Mouse (Mus musculus) limb, embryonic 11.5 days (tissue): Measurements from ENCODE around the gene Ntn1. TPM values are rescaled to one million over a fixed set of nuclear protein-coding genes. Genes with fewer than 3 reads are reported as not detected.

ENCODE experiments used
- ATAC-seq: fragments of 200-750 bp; cut with Nextera tagmentation; 2 replicates; pipeline ENCODE4 v1.8.0; 2017; ENCODE audit warnings: low read depth; ENCODE audit not compliant: insufficient number of reproducible peaks, low FRiP score, low TSS enrichment
- DNase-seq: peaks from one replicate; pipeline ENCODE4 v3.0.0-alpha.2; 2015; ENCODE audit warnings: low spot score
- H3K27ac ChIP-seq: fragments of 300-500 bp; sonication (generic); replicated peaks from 2 replicates; pipeline ENCODE4 v1.5.1; 2014; ENCODE audit warnings: low read depth, mild to moderate bottlenecking, low read length
- H3K27me3 ChIP-seq: fragments of 300-500 bp; sonication (generic); 2 replicates; pipeline ENCODE4 v1.6.1; 2014; ENCODE audit warnings: mild to moderate bottlenecking, low read length, mixed read lengths; ENCODE audit not compliant: control insufficient read depth, insufficient read depth
- H3K36me3 ChIP-seq: fragments of 300-500 bp; sonication (generic); 2 replicates; pipeline ENCODE4 v1.6.1; 2014; ENCODE audit warnings: mild to moderate bottlenecking, low read length, moderate library complexity, mixed read lengths; ENCODE audit not compliant: control insufficient read depth, insufficient read depth
- H3K4me1 ChIP-seq: fragments of 300-500 bp; sonication (generic); 2 replicates; pipeline ENCODE4 v1.6.1; 2014; ENCODE audit warnings: low read length, mixed read lengths; ENCODE audit not compliant: control insufficient read depth, insufficient read depth
- H3K4me2 ChIP-seq: fragments of 300-500 bp; sonication (generic); 2 replicates; pipeline ENCODE4 v1.6.1; 2014; ENCODE audit warnings: low read depth, mild to moderate bottlenecking, moderate library complexity; ENCODE audit not compliant: severe bottlenecking
- H3K4me3 ChIP-seq: fragments of 300-500 bp; sonication (generic); 2 replicates; pipeline ENCODE4 v1.5.1; 2014; ENCODE audit warnings: low read depth, low read length
- H3K9ac ChIP-seq: fragments of 300-500 bp; sonication (generic); 2 replicates; pipeline ENCODE4 v1.6.1; 2014; ENCODE audit warnings: mild to moderate bottlenecking, low read length
- H3K9me3 ChIP-seq: fragments of 300-500 bp; sonication (generic); 2 replicates; pipeline ENCODE4 v1.6.1; 2016; ENCODE audit warnings: low read length; ENCODE audit not compliant: control insufficient read depth
- WGBS: fragments of 180-500 bp; shearing (Covaris S2); extraction: QIAGEN DNeasy Blood & Tissue Kit; methylation state at CpG from one replicate; pipeline ENCODE4 v1.1.7; 2014; 5-methylcytosine and 5-hydroxymethylcytosine counted together
- polyA plus RNA-seq: library from polyadenylated mRNA; unstranded; fragments of >200 nt; fragmentation: Nextera tagmentation; extraction: Ambion mirVana; gene quantifications from 2 replicates; pipeline ENCODE4 v1.2.1, GENCODE M21; 2014

The Ntn1 gene
- polyA plus RNA-seq, 1 experiment from 2014 or later: 3.3 TPM

GRCm38 (mm10) chr11:68258498-68258897 lies 142.1 kb downstream of the Ntn1 start:
- 79% methylated on average over 4 of the region's 4 CpGs for WGBS
- Histone ChIP-seq H3K9me3 (no peaks in the 10 kb centered on the region), H3K4me1 (no peaks in the 10 kb centered on the region), H3K4me2 (no peak overlapping the region), H3K9ac (no peak overlapping the region), H3K27ac (no peak overlapping the region), H3K36me3 (no peaks in the 10 kb centered on the region), H3K27me3 (no peaks in the 10 kb centered on the region), H3K4me3 (no peak overlapping the region)
- no peak for DNase-seq
- ATAC-seq: no peak

DNA sequence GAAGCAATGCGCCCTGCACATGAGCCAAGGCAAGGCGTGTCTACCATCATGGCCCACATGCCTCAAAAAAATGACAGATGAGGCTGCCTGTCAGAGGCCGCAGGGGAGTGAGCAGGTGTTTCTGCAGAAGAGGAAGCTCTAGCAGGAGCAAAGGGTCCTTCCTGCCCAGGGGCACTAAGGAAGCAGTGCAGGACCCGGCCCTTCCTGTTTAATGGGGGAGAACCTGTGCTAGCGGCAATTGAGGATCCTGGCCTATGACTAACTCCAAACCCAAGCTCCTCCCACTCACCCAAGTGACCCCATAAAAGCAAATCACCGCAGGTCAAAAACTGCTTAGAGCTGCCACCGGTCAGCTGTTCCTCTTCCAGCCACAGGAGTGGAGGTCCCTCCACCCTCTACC lies 147.1 kb downstream of the Ntn1 start:
- no peaks in the 10 kb centered on the region for H3K36me3 ChIP-seq
- no peak for ATAC-seq
- H3K27me3 ChIP-seq: no peaks in the 10 kb centered on the region
- H3K27ac ChIP-seq: no peak overlapping the region
- no peak overlapping the region for H3K9ac ChIP-seq
- DNase-seq: no peak
- no peaks in the 10 kb centered on the region for H3K4me1 ChIP-seq
- WGBS: 53% methylated on average over 7 of the region's 7 CpGs
- H3K9me3 ChIP-seq: no peaks in the 10 kb centered on the region
- no peak overlapping the region for H3K4me2 ChIP-seq
- H3K4me3 ChIP-seq: no peak overlapping the region

- Histone ChIP-seq H3K4me2 (no peak overlapping the region), H3K4me3 (no peak overlapping the region), H3K27me3 (no peaks in the 10 kb centered on the region), H3K27ac (no peak overlapping the region), H3K9me3 (no peaks in the 10 kb centered on the region), H3K9ac (no peak overlapping the region), H3K4me1 (no peaks in the 10 kb centered on the region), H3K36me3 (no peaks in the 10 kb centered on the region)
- ATAC-seq (no peak), DNase-seq (no peak)
- WGBS: 86% methylated on average over 6 of the region's 6 CpGs
These were observed 150.5 kb downstream of the Ntn1 start for GRCm38 (mm10) chr11:68250106-68250505.

- H3K4me1 ChIP-seq: no peaks in the 10 kb centered on the region
- ATAC-seq (no peak), DNase-seq (no peak)
- H3K9ac ChIP-seq: no peak overlapping the region
- no peak overlapping the region for H3K4me2 ChIP-seq
- WGBS: 62% methylated on average over 6 of the region's 6 CpGs
- H3K4me3 ChIP-seq: no peak overlapping the region
- no peaks in the 10 kb centered on the region for H3K36me3 ChIP-seq
- no peak overlapping the region for H3K27ac ChIP-seq
- no peaks in the 10 kb centered on the region for H3K9me3 ChIP-seq
- H3K27me3 ChIP-seq: no peaks in the 10 kb centered on the region
These were observed 152.7 kb downstream of the Ntn1 start for GRCm38 (mm10) chr11:68247897-68248296.

- ATAC-seq (no peak), DNase-seq (no peak)
- 86% methylated on average over 5 of the region's 5 CpGs for WGBS
- Histone ChIP-seq H3K4me2 (no peak overlapping the region), H3K27me3 (no peaks in the 10 kb centered on the region), H3K4me3 (no peak overlapping the region), H3K9ac (no peak overlapping the region), H3K9me3 (no peaks in the 10 kb centered on the region), H3K27ac (no peak overlapping the region), H3K36me3 (no peaks in the 10 kb centered on the region), H3K4me1 (no peaks in the 10 kb centered on the region)
These were observed 155.7 kb downstream of the Ntn1 start for GRCm38 (mm10) chr11:68244992-68245261.

DNA sequence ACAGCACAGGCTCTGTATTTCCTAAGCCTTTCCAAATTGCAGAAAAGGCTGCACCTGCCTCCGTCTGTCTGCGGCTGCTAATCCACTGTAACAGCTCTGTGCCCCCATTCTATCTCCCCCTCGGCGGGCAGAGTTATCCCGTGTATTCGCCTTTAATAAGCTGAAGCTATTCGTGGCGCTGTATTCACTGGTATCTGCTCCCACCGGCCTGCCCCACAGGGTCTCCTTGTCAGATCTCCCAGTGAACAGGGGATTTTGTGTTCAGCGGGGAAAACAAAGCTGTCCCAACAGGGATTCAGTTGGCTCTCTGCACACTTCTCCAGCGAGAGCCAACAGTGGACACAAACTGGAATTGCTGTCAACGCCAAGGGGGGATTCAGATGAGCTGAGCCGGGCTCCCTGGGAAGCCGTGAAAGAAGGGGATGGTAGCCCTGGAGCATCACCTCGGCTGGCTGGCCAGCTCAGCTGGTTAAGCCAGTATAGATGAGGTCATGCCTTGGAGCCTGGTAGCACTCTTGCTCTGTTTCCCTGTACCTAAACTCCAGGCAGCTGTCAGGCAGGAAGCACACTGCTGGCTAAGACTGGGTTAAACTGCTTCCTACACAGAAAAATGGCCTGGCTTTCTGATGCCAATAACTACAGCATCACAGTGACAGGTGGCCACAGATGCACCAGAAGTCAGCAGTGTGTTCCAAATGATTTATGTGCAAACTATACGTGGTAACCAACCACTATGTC lies 156.2 kb downstream of the Ntn1 start:
- ATAC-seq: no peak
- no peaks in the 10 kb centered on the region for H3K36me3 ChIP-seq
- 81% methylated on average over 16 of the region's 16 CpGs for WGBS
- H3K4me3 ChIP-seq: no peak overlapping the region
- H3K9ac ChIP-seq: no peak overlapping the region
- DNase-seq: no peak
- no peak overlapping the region for H3K27ac ChIP-seq
- no peaks in the 10 kb centered on the region for H3K27me3 ChIP-seq
- H3K9me3 ChIP-seq: no peaks in the 10 kb centered on the region
- H3K4me1 ChIP-seq: peaks cover 2% of the 10 kb centered on the region; the same call in 1 of the 2 replicates
- no peak overlapping the region for H3K4me2 ChIP-seq

DNA sequence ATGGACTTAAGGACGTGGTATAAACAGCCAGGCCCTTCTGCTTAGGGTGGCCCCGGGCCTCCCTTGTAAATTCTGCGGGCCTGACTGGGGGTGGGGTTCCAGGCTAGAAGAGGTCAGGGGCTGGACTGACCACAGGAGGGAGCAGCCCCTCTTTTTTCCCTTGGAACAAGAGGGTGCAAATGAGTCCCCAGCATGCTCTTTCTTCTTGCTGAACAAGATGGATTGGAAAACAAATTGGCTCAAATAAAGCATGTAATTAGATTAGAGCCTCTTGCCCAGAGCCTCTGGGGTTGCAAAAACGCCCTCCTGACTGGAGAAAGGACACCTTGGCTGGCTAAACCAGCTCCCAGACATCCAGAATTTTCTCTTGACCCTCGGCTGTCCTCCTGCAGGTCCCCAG lies 160.9 kb downstream of the Ntn1 start:
- Histone ChIP-seq H3K4me1 (peaks cover 4% of the 10 kb centered on the region; the same call in 1 of the 2 replicates), H3K4me3 (no peak overlapping the region), H3K4me2 (no peak overlapping the region), H3K9me3 (no peaks in the 10 kb centered on the region), H3K27me3 (no peaks in the 10 kb centered on the region; the same call in 1 of the 2 replicates), H3K36me3 (no peaks in the 10 kb centered on the region), H3K9ac (no peak overlapping the region), H3K27ac (no peak overlapping the region)
- WGBS: 16% methylated on average over 5 of the region's 5 CpGs
- ATAC-seq: no peak
- DNase-seq: no peak

DNA sequence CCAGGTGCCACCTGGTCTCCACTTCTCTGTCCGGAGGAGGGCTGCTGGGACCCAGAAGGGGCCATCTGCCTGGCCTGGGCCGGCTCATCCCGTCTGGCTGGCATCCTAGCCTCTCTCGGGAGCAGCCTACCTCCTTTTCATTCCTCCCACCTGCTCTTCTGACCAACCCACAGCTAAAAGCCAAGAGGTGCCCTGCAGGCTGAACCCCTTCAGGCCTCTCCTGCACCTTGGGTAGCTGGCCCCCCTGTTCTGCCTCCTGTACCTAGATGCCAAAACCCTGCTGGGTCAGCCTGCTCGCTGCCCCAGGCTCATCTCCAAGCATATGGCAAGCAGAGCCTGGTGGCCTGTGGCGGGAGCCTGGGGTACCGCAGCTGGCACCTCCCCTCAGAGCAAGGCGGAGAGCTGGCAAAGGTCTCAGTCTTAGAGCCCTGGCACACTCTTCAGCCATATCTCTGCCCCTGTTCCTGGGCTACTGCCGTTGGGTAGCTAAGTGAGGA lies 167.1 kb downstream of the Ntn1 start:
- Histone ChIP-seq H3K27ac (no peak overlapping the region), H3K4me2 (no peak overlapping the region), H3K36me3 (no peaks in the 10 kb centered on the region), H3K9me3 (no peaks in the 10 kb centered on the region), H3K27me3 (no peaks in the 10 kb centered on the region; the same call in 1 of the 2 replicates), H3K9ac (no peak overlapping the region), H3K4me1 (peaks cover 8% of the 10 kb centered on the region), H3K4me3 (no peak overlapping the region)
- no peak for DNase-seq
- 82% methylated on average over 9 of the region's 9 CpGs for WGBS
- no peak for ATAC-seq

- Histone ChIP-seq H3K36me3 (no peaks in the 10 kb centered on the region), H3K4me2 (no peak overlapping the region), H3K27me3 (no peaks in the 10 kb centered on the region), H3K4me1 (peaks cover 8% of the 10 kb centered on the region), H3K4me3 (no peak overlapping the region), H3K9me3 (no peaks in the 10 kb centered on the region), H3K27ac (no peak overlapping the region), H3K9ac (no peak overlapping the region)
- 94% methylated on average over 5 of the region's 5 CpGs for WGBS
- ATAC-seq (no peak), DNase-seq (no peak)
These were observed 169.1 kb downstream of the Ntn1 start for GRCm38 (mm10) chr11:68231558-68231957.
